Mouse (Mus musculus) NIH3T3 (cell line): ENCODE data around the gene Zcchc17.

Source experiments
- DNase-seq: peaks from one replicate; pipeline ENCODE4 v3.0.0-alpha.2; 2012; ENCODE audit warnings: low read depth

Zcchc17 gene

DNA sequence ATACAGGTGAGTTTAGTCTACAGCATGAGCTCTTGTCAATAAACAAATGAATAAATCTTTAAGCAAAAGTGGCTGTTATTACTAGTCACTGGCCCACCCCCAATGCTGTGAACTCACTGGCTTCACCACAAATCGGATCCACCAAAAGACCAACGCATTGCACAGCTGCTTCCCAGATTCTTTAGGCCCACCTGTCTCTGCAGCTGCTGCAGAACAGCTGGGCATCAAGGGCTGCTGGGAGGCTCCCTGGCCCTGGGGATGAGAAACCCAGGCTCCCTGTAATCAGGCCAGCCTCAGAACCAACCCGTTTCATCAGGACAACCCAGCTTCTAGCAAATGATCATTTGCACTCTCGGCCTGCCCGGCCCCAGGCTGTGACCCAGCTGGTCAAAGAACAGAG lies 76.9 kb downstream of the Zcchc17 start:
- DNase-seq, result no peak

DNA sequence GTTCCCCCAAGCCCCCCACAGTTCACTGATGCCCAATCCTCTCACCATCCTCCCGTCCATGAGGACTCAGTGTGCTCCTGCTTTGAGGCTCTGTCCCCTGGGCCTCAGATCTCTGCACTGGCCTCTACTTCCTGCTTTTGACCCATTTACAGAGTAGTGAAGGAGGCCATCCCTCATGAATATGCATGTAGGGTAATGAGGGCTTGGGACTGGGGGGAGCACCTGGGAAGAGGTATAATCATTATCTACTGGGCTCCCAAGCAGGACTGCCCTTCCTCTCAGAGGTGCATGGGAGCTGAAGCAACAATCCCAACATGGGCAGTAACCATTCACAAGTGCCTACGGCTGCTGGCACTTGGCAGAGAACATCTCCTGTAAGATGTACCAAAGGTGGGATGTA lies 80.6 kb downstream of the Zcchc17 start, which contains the start of gene Serinc2:
Gene Serinc2 (minus strand): TSS at position 101 of the 400 bp plus-strand sequence.
- DNase-seq, result no peak

DNA sequence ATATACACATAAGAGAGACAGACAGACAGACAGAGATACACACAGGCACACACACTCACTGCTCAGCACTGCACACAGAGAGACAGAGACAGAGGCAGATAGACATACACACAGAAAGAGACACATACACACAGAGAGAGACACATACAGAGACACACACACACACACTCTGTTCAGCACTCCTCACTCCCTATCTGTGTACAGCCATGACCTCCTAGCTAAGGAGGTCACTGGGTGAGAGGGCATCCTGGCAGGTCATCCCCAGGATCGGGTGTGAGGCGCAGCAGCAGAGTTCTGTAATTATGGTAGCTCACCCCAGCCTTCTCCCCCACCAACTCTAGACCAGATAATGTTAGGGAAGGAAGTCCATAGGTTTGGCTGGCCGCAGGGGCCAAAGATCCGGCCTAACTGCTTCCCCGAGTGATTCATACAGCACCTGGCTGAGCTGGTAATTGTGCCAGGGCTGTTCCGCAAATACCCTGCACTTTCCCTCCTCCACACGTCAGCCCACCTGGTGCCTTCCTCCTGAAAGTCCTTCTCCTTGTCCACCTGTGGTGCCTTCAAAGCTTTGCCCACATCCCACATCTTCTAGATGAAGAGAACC lies 83.1 kb downstream of the Zcchc17 start:
- no peak for DNase-seq

DNA sequence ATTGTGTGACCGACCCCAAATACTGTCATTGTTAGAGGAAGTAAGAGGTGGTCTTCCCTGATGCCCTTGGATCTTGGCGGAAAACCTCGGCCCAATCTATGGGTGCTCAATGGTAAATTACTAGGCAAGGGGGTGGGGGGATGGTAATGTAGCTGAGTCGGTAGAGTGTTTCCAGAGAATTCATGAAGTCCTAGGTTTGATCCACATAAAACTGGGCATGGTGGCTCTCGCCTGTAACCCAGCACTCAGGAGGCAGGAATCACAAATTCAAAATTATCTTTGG lies 84.0 kb downstream of the Zcchc17 start:
- DNase-seq, result no peak

DNA sequence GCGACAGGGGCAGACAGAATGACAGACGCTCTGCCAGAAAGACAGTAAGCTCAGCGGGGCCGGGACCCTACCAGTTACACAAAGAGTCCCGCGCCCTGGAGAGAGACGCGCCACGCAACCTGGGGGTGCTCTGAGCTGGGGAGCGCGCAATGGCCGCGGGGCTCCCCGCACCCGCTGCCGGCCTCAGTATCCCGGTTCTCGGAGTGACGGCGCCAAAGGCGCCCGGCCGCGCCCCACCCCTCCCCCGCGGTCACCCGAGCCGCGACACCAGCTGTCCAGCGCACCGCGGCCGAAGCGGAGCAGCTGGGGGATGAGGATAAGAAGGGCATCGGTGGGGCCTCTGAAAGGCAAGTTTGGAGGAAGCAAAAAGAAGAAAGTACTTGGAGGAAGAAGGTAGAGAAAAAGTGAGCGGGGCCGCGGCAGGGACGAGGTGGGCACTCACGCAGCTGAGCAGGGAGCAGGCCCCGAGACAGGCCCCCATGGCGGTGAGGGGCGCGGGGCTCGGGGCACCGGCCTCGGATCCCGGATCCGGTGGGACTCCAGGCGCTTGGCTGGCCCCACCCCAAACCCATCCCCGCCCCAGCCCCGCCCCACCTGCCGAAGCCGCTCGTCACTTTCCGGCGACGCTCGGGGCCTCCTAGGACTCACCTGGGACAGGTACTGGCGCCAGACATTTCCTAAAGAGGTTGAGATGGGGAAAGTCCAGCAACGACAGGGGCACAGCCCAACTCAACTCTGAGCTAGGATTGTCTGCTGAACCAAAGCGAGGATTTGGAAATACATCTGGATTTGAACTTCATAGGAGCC lies 84.5 kb downstream of the Zcchc17 start:
- DNase-seq, result no peak

DNA sequence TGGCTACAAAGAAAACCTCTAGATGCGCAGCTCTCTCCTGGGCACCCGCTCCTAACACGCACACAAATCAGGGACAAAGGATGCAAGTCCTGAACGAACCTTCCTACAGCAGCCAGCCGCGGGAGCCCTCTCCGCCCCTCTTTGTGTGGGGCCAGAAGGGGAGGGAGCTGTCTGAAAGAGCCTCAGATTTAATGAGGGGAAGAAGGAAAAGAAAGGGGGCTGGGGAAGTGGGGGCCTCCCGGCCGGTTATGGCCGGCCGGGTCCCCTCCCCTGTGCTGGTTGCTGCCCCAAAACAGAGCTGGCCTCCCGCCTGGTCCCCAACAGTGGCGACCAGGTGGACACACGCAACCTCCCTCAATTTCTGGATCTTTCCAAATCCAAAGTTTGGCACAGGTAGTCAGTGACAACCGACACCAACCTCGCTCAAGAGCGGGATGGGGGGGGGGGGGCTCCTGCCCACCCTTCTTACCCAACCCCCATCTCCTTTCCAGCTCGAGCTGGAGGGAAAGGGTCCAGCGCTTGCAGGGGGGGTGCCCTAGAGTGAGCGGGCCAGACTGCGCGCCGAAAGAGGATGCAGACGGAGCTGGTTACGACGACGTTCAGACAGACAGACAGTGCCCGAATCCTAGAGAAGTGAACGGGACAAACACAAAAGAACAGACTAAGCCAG lies 85.3 kb downstream of the Zcchc17 start:
- DNase-seq, result no peak

DNA sequence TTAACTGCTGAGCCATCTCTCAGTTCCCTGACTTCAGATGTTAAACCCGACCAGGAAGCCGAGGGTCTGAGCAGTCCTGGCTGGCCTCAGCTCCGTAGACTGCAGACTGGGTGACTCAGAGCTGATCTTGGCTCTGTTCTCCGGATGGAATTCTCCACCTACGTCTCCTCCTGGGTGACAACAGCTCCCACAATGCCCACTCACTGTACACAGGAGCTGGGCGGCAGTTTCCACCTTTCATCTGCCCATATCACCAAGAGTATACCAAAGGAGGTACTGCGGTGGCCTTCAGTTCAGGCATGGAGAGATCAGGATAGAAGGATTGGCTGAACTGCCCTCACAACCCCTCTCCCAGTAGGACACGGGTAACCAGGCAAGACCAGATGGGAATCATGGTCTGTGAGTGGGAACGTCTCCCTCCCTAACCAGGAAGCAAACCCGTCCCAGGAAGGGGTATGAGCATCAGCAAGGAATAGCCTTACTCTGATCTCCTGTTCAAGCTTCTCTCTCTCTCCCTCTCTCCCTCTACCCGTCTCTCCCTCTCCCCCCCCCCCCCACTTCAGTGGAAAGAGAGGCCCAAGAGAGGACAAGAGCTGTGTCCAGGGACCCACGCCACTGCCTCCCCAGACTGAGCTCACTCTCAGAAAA lies 85.9 kb downstream of the Zcchc17 start:
- DNase-seq, result peak; percentile 78

DNA sequence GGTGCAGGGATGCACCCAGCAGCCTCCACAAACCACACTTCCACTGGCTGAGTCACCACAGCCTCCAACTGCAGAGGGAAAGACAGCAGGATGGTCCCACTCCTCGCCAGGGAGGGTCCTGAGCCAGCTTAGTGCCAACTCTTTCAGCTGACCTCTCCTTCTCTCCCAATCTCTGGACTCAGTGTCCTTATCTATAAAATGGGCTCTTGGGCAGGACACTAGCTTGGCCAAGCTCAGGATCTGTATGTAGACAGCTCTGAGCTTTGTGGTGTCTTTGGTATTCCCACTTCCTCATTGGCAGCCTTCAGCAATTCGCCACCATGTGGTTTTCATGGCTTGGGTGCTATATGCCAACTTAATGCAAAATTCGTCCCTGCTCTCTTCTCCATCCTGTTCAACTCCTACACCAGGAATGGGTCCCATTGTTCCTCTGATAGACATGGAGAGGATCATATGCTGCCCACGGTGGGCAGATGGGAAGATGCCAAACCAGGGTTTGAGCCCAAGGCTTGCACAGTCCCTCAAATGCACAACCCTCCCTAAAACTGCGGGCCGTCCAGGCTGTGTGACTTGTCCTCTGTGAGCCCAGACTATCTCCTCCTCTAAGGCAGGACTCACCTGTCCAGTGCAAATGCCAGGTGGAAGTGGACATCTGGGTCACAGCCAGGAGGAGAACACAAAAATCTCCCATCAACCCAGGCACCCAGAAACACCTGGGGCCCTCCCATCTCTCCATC lies 89.0 kb downstream of the Zcchc17 start:
- DNase-seq, result no peak

DNA sequence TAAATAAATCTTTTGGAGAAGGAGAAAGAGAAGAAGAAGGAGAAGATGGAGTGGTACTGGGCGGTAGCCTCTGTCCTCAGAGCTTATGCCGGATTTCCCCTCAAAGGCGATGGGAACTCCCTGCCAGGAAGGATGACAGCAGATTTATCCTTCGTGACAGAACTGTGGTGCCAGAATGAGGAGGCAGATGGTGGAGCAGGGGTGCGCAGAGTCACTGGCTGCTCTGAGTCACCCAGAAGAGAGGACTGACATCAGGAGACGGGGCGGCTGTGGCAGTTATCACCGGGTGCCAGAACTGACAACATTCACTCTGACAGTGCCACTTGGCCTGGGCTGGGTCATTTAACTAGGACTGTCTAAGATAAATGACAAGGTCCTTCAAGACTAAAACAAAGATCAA lies 89.7 kb downstream of the Zcchc17 start:
- no peak for DNase-seq

DNA sequence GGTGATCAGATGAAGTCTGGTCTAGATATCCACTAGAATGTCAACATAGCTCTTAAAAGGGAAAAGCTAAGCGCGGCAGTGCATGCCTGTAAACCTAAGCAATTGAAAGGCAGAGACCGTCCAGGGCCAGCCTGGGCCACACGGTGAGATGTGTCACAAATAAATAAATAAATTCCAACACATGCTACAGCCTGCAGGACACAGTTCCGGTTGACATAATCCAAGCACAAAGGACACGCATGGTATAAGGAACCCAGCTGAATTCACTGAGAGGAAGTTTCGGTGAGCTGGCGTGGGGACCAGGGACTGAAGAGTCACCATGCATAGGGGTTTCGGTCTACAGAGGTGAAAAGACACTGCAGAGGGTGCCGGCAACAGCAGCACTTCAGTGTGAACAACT lies 91.0 kb downstream of the Zcchc17 start:
- DNase-seq, result no peak

DNA sequence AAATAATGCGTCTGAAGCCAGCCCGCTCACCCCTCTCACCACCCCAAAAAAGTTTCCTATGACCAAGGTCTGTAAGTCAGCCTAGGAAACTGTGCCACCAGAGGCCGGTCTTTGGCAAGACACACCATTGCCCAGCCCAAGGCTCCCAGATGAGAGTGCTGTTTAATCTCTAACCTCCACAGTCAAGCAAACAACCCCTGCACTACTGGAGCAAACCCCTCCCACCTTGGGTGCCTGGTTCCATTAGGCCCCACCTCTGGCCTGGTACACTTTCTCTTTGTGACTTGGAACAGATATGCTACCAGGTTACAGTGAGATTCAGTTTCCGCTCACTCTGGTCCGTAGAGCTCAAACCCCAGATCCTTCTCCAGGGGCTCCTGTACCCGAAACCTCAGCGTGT lies 92.7 kb downstream of the Zcchc17 start:
- DNase-seq, result no peak

DNA sequence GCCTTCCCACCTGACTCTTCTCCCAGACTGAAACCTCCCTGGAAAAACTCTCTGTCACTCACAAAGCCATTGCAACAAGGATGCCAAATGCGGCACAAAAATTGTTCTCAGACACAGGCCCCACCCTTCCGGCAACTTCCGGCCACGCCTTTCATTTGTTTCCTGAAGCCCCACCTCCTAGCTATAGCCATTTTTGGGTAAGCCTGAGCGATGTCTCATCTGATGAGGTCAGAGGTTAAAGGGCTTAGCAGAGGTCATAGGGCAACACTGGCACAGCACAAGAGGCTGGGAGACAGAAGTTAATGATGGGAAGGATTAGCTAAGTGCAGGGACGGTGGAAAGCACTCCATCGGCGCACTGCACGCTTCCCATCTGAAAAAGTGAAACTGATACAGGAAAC lies 93.1 kb downstream of the Zcchc17 start:
- no peak for DNase-seq
